Mouse (Mus musculus): ENCODE data around the gene Naa25. TPM values are rescaled to one million over a fixed set of nuclear protein-coding genes. Genes with fewer than 3 reads are reported as not detected.

Gene Naa25
- total RNA-seq (2021) = 10 to 100 TPM; 22.3 to 23.8 TPM
- long read RNA-seq, experiment 1, full-length matches to known transcripts = 14 of 21 reads
- long read RNA-seq, experiment 1, partial matches to known transcripts = 3 of 21 reads
- long read RNA-seq, experiment 1, other reads (novel, unspliced or antisense) = 4 of 21 reads
- long read RNA-seq, experiment 2, full-length matches to known transcripts = 26 of 40 reads
- long read RNA-seq, experiment 2, partial matches to known transcripts = 6 of 40 reads
- long read RNA-seq, experiment 2, other reads (novel, unspliced or antisense) = 8 of 40 reads

DNA sequence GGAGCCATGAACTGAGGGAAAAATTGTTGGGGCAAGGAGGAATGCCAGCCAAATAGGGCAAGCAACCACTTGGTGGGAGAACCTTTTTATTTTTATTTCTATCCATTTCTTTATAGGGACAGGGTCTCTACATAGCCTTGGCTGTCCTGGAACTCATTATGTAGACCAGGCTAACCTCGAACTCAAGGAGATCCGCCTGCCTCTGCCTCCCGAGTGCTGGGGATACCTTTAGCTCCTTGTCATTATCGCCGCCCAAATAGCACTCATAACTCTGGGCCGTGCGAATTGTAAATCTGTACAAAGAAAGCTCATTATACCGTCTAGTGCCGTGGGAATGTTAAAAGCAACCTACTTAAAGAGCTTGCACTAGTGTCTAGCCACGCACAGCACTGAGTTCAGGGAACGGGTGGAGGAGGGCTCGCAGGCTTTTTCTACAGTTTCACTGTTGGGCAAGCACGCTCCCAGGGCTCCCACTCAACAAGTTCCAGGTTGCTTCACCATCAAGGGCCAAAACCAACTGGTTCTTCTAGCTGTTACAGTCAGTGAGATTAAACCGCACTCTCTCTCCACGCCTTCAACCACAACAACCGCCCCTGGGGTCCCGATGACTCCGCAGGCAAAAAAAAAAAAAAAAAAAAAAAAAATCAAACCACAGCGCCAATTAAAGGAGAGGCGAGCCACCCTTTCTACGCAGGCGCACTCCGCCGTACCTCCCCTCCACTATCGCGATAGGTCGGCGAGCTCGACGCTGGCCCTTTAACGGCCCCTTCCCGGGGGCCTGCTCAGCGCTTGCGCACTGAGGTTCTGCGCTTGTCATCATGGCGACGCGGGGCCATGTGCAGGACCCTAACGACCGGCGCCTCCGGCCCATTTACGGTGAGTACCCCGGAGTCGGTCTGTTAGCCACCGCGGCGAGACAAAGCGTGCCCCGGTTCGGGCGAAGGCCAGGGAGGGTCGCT, at the start of gene Naa25:
TSS of gene Naa25 (plus strand) at position 750 of the 959 bp plus-strand sequence.
- DNase-seq (ENCODE audit: low spot score in 2 of 2) = peak; percentile 94 to 97

DNA sequence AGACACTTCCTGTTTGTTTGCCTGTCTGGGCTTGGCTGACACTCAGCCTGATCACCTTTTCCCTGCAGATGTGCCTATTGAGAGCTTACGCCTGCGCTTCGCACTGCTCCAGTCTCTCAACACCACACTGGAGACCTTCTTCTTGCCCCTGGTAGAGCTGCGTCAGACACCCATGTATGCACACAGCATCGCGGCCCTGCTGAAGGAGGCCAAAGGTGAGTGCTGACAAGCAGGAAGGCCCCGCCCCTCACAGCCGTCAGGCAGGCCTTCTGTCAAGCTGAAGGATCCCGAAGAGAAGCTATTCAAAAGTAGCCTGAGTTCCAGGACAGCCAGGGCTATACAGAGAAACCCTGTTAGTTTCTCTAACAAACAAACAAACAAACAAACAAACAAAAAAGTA, 38.5 kb upstream of the Naa25 start:
- DNase-seq (ENCODE audit: low spot score in 2 of 2) = no peak

DNA sequence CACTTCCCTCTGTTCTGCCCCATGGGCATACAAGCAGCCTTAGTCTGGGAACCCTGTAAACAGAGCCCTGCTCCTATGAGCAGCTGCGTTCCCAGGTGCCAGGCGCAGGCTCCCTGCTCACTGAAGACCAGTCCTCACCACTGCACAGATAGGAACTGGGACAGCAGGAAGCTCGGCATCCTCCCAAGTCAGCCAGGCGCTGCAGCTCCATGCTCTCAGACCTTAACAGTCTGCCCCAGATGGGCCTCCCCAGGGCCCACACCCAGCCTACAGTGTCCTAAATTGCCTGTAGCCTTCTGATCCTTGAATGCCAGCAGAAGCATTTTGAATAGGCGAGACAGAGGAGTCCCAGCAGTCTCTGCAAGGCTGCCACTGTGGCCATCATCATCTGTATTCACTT, 36.0 kb upstream of the Naa25 start:
- no peak for DNase-seq (ENCODE audit: low spot score in 2 of 2)

DNA sequence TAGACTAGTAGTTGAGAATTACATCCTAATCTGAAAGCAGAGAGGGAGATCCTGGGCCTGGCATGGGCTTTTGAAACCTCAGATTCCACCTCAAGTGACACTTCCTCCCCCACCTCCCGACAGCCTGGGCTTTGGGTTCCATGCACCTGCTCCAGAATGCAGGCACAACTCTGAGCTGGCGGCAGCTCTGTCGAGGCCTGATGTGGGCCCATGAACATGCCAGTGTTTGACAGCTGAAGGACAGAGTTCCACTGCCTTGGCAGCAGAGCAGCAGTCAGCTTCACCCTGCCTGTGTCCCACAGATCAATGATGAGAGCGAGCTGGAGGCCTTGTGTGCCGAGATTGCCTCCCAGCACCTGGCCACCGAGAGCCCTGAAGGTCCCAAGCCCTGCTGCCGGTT, 34.3 kb upstream of the Naa25 start:
- no peak for DNase-seq (ENCODE audit: low spot score in 2 of 2)

DNA sequence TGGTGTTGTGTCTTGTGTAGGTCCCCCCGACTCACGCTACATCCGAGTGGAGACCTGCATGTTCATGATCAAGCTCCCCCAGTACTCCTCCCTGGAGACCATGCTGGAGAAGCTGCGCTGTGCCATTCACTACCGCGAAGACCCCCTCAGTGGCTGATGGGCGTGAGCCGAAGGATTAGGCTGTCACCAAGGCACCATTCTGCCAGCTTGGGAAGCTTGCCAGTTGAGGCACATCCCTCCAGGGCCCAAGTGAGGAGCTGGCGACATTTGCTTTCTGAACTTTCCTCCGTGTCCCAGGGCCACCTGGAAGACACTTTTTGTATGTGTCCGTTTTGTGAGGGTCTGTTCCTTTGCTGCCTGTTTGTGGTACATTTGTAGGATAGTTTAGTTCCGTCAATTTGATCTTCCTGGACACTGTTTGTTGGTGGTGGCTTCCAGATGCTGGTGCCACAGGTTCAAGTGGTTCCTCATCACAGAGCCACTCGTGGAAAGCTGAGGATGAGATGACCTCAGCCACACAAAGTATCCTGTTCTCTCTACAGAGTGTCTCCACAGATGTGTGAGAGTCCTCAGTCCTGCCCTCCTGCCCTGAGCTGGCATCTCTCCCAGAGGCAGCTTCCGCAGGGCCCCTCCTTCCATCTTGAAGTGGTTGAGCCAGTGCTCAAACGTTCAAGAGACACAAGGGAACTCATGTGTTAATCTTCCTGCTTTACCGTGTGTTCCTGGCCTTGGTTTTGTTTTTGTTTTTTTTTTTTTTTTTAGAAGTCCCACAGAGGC, 31.1 kb upstream of the Naa25 start:
- DNase-seq (ENCODE audit: low spot score in 2 of 2) = no peak

DNA sequence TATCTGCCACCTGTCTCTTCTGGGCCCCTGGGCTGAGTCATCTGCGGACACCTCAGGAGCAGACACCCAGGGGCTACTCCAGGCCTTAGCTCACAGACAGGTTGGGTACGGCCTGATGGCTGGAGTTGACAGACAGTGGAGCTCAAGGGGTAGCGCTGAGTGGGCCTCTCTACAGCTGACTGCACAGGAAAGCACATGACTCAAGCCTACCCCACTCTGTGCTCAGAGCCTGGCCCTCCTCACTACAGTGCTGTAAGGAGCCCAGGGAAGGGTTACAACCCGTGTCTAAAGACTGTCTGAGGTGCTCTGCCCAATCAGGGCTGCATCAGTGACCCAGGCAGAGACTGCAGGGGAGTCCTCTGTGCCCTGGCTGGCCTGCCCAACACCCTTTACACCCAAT, 30.5 kb upstream of the Naa25 start:
- no peak for DNase-seq (ENCODE audit: low spot score in 2 of 2)

DNA sequence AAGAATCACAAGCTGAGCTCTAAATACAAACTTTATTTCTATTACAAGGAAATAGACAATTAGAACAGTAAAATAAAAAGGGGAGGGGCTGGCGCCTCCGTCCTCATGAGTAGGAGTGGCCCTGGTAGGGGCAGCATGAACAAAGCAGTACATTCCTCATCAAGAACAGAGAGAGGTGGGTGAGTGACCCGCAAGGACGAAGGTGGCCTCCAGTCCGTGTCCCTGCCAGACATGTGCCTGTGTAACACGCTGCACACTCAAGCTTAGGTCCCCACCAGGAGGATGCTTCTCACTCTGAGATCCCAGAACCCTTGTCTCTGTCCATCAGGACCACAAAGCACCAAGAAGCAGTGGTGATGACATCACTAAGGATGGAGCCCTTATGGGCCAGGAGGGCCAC, 26.0 kb upstream of the Naa25 start:
- DNase-seq (ENCODE audit: low spot score in 2 of 2) = no peak

DNA sequence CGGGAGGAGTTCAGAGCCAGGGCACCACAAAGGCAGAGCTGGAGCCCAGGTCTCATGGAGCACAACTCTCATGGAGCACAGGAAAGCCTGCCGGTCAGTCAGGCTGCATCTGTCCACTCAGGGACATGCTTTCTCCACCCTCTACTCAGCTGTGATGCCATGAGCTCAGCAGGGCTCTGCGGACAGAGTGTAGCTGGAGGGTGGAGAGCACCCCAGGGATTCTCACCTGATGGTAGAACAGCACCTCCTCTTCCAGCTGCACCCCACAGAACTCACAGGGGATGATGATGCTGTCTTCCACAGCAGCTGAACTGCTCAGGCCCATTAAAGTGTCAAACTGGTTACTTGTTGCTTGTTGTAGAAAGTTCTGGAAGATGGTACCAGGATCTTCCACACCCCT, 22.9 kb upstream of the Naa25 start:
- no peak for DNase-seq (ENCODE audit: low spot score in 2 of 2)

DNA sequence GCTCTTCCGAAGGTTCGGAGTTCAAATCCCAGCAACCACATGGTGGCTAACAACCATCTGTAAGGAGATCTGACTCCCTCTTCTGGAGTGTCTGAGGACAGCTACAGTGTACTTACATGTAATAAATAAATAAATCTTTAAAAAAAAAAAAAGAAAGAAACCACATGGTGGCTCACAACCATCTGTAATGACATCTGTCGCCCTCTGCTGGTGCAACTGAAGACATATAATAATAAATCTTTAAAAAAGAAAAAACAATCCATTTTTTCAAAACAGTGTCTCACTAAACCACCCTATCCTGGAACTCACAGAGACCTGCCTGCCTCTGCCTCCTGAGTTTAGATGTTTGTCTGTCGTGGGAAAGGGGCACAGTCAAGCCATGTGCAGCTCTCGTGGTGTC, 20.8 kb upstream of the Naa25 start:
- DNase-seq (ENCODE audit: low spot score in 2 of 2) = peak in 1 of 2 experiments; percentile 61

DNA sequence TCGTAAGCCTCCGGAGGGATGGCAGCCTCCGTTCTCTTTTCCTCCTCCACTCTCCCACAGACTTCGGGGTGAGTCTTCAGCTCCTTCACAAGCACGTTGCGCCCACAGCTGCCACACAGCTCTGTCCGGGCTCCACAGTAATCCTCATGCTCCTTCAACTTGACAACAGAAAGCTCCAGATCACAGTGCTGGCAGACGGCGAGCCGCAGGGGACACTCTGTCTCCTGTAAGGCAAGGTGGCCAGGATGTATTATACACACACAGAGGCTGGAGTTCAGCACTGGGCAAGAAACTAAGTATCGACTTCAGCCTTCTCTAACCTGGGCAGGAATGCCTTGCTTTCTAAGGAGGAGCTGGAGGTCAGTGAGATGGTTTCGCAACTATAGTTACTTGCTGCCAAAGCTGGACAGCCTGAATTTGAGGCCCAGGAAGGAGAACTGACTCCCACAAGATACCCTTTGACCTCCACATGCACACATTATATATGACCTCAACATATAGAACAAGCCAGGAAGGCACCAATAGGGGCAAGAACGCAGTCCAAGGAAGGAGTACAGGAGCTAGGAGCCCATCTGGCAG, 19.0 kb upstream of the Naa25 start:
- no peak for DNase-seq (ENCODE audit: low spot score in 2 of 2)

DNA sequence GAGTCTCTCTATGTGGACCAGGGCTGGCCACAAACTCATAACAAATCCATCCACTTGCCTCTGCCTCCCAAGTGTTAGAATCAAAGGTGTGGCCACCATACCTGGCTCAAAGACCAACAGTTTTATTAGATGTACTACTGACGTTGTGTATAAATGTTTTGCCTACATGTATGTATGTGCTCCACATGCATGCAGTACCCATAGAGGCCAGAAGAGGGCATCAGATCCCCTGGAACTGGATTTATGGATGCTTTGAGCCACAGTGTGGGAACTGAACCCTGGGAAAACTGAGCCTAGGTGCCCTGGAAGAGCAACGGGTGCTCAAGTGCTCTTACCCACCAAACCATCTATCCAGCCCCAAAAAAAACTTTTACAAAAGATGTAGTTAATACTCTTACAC, 17.0 kb upstream of the Naa25 start:
- no peak for DNase-seq (ENCODE audit: low spot score in 2 of 2)

DNA sequence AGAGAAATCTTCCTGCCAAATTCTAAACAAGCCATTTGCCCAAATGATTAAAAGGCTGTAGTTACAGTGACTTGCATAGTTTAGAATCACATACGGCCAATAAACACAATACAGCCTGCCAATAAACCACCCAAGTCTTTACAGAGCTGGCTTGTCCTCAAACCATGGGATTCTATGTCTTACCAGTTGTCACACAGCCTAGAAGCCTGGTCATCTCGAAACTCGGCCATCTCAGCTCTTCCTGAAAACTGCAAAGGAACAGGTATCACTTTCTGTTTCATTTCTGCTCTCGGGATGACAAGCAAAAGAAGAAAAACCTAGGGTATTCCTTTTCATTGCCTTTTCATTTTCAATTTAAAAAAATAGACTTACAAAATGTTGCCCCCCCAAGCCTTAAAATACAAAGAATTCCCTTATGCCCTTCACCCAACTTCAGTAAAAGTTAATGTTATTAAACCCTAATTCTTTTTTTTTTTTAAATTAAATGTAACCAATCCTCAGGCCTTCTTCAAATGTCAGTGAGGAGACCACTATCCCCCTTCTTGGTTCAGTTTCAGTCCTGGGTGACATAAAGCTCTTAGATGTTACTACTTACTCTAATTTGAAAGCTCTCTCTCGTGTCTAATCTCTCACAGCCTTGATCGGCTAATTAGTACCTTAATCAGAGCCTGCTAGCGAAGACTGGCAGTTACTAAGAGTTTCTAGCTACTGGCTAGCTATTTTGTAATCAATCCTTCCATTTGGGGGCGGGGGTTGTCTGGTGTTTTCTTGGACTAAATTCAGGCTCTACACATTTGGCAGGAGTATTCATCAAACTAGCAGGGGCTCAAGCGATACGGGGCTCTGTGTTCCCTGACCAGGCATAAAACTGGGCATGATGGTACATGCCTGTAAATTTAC, 13.6 kb upstream of the Naa25 start:
- DNase-seq (ENCODE audit: low spot score in 2 of 2) = no peak

DNA sequence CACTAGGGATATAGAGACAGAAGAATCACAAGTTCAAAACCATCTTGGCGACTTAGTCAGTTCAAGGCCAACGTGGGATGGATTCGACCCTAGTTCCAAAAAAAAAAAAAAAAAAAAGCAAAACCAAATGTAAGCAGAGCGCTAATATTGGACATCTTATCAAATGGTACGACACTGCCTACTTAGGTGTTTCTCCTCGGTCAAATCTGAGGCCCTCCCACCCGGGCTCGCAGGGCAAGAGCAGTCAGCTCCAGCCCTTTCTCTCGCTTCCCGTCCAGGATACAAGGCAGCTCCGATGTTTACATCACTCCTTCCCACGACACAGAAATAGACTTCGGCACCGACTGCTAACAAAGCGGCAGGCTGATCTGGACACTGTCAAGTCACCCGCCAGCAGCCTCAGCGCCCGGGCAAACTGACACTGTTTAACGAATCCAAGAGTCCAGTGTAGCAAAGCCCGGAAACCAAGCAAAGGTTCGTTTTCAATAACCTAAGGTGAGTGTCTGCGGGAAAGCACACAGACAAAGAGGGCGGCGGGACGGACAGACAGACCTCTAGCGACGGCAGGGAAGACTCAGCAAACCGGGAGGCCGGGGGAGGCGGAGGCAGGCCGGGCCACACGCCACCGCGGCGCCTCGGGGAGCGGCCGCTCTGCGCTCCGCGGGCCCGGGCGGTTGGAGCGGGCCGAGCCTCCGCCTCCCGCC, 12.8 kb upstream of the Naa25 start:
- no peak for DNase-seq (ENCODE audit: low spot score in 2 of 2)

DNA sequence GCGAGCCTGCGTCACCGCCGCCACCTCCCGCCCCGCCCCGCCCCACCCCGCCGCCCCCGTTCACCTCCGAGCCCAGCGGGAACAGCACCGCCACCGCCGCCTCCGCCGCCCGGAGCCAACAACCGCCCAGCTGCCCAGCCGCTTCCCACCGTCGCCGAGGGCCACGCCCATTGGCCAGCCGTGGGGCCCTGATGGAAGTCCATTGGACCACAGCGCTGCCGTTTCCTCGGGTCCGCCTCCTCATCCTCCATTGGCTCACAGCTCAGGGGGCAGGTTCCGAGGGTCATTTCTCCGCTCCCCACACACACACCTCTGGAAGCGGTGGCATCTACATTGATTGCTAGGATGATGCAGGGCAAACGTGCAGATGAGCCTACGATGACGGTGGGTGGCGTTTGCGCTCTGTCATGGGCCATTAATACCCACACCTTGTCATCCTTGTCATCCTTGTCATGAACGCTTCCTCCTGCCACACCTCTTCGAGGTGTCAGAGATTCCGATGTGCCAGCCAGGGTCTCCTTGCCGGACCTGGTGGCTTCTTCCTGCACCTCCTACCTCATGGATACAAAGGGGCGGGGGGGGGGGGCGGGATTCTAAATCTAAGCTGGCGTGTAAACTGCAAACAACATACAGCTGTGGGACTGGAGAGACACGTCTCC, 12.1 kb upstream of the Naa25 start, which contains the start of gene Trafd1:
TSS of gene Trafd1 (minus strand) at position 172 of the 659 bp plus-strand sequence.
- DNase-seq (ENCODE audit: low spot score in 2 of 2) = peak; percentile 85 to 96

DNA sequence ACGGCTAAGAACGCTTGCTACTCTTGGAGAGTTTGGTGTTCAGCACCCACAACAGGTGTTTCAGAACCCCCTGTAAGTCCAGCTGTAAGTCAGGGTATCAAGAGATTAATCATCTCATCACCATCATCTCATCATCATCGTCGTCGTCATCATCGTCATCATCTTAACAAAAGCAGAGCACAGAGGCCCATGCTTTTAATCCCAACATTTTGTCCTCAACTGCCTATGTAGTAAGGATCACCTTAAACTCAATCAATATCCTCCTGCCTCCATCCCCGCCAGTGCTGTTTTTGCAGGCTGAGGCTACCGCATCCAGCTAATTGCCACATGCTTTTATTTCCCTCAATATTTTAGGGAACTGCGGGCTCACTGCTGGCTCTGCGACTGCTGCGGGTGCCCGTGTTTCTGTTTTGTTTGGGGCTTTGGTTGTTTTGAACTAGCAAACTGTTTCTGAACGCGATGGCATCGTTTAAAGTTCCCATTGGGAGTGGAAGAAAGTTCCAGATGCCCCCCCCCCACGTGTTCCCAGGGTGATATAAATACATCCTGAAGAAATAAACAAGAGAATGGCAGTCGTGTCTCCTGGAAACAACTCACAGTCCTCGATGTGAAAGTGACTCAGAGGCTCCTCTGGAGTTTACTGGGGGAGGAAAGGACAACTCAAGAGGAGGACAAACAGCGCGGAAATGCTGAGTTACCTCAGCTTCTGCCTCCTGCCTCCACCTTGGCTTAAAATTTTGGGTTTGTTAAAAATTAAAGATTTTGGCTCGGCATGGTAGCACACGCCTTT, 11.4 kb upstream of the Naa25 start:
- no peak for DNase-seq (ENCODE audit: low spot score in 2 of 2)

DNA sequence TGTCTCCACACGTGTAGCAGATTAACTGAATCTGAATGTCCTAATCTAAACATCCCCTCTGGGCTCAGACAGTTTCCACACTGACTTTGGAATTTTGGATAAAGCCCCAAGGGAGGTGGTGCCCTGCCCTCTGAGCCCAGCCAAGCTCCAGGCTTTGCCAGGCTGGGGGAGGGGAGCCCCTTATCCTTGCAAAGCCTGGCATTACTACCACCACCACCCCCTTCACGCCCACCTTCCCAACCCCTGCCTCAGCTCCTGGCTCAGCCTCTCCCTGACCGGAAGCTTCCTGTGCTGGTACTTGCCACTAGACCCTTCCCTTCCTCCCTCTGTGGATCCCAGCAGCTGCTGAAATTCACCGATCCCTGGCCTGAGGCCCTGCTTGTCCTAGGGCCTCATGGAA, 10.6 kb upstream of the Naa25 start:
- DNase-seq (ENCODE audit: low spot score in 2 of 2) = peak in 1 of 2 experiments; percentile 32

DNA sequence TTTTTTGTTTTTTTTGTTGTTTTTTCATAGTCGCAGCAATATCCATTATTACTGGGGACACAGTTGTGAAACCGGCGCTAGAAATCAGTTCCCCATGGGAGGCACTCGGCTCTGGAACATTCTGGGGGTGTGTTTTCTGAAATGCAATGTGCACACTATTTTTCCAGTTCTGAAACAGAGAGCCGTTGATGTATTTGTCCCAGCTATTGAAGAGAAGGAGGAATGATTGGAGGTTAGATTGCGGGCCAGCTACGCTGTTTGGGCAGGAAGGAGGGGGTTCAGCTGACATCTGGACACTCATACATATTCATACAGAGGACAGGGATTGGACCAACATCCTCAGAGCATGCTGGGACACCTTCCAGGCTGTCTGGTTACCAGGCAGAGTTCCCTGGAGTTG, 8.6 kb upstream of the Naa25 start:
- no peak for DNase-seq (ENCODE audit: low spot score in 2 of 2)

DNA sequence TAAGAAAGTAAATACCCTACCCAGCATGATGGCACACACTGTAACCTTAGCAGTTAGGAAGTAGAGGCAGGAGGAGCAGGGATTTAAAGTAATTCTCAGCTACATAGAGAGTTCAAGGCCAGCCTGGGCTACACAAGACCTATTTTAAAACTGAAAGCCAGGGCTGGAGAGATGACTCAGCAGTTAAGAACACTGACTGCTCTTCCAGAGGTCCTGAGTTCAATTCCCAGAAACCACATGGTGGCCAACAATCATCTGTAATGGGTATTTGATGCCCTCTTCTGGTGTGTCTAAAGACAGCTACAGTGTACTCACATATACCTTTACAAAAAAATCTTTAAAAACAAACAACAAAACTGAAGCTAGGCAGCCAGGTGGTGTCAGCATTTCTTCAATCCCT, 8.0 kb upstream of the Naa25 start:
- DNase-seq (ENCODE audit: low spot score in 2 of 2) = no peak

Measured in gastrocnemius, postnatal 4 days (tissue).